Mouse (Mus musculus): ENCODE measurements at regions not wholly inside any gene's neighbourhood (a gene's known extent, or its start where the extent isn't known, plus 50 kb on each side); places are given as distances from the start of the nearest gene placed in this dataset.

- TF ChIP-seq CTCF (IDR thresholded peaks at IDR 0.05) (peak; percentile 89), EP300 (IDR thresholded peaks at IDR 0.05; ENCODE audit: insufficient read depth, low read depth, low read length) (no peak)
Observed at GRCm38 (mm10) chr17:16900791-16901190, 163.1 kb upstream of the Zfp960 start.

All from heart, adult 2 months (tissue).